Mouse (Mus musculus): ENCODE measurements around the gene Psmc3ip.

Gene Psmc3ip

DNA sequence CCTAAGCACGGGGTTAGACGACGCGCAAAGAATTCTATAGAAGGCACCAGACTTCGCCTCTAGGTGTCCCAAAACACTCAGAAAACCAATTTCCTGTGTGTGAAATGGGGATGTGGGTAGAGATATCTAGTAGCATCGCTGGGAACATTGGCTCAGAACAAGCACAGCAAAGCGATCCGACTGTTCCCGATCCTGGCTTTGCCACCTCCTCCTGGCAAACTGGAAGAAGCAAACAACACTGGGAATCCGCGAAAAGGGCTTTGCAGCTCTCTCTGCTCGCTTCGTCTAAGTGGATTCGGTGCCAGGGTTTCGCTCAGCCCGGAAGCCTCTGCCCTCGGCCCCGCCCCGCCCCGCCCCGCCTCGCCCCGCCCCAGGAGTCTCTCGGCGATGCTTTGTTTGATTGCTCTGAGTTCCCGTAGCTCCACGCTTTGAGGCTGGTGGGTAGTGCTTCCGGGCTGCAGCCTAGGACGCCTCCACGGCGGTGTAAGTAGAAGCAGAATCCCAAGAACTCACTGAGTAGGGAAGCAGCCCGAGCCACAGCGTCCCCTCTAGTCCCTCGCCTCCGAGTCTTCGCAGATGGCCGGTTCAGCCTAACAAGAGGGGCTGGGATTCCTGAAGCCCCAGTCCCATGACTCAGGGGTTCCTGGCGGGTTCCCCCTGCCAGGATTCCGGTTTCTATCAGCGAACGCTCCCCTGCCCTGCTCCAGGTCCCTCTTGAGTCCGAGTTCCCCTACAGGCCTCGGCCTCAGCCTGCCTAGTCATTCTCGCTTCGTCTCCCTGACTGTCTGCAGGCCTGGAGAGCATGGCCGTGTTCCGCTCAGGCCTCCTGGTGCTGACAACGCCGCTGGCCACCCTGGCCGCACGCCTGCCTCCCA lies 12.8 kb downstream of the Psmc3ip start, which contains the start of gene Coasy:
TSS of gene Coasy (plus strand) at position 358 of the 875 bp plus-strand sequence.
- CTCF ChIA-PET: no interaction called here

DNA sequence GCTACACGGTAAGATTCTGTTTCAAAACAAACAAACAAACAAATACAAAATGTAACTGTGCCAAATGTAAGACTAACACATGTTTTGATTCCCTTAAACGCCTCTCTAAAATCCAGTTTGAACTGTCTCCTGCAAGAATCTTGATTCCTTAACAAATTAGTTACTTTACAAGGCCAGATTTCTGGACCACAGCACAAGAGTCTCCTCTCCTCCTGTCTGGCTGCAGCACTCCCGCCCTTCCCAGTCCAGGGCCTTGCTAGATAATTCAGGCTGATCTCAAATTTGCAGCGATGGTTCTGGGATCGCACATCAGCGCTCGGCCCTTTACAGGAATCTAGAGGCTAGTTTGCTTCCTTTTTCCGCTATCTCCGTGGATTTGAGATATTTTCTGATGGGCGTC lies 13.6 kb downstream of the Psmc3ip start:
- CTCF ChIA-PET: interaction anchor here (1.0 kb wide), 1 partner anchor 11 kb away, joined by 3 read pairs; no protein-coding TSS in a partner anchor

DNA sequence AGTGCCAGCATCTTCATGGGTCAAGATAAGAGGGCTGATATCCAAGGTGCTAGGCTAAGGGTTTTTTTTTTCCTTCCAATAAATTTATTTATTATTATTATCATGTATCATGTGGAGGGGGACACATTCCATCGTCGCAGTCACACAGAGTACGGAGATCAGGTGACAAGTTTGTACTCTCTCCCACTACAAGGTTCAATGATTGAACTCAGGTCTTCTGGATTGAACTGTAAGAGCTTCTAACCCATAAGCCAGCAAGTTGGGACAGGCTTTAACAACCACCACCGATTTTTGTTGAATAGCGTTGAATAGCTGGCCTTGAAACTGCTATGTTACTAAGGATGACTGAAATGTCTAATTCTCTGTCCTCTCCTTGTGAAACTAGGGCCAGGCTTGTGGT lies 14.8 kb downstream of the Psmc3ip start:
- CTCF ChIA-PET: no interaction called here

DNA sequence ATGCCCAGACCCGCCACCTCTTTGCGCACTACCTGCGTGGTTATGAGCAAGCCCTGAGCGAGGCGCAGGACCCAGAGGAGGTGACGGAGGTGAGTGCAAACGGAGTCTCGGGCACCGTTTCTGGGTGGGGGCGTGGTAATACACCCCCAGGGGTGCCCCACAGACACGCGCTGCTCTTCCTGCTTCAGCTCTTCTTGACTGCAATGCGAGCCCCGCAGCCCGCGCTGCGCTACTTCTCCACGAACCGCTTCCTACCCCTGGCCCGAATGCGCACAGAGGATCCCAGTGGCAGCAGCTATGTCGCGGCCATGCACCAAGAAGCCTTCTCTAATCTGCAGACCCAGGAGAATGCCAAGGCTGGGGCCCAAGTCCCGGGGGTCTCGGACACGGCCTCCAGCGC lies 15.5 kb downstream of the Psmc3ip start:
- CTCF ChIA-PET: no interaction called here

DNA sequence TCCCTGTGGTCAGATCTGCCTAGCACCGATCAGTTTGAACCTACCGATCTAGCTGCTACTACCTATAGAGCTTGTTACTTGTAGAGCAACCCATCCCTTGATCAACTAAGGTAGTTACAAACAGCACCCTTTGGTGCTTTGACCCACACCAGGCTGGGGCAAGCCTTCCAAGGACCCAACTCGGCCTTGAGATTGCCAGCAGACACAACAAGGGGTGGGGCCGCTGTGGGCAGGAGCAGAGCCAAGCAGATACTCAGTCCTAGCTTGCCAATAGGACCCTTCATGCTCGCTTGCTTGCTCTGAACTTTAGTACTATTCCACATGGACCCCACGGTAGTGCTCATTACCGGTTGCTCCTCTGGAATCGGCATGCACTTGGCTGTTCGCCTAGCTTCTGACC lies 17.1 kb downstream of the Psmc3ip start, which contains the start of gene Hsd17b1:
TSS of gene Hsd17b1 (plus strand) at position 291 of the 400 bp plus-strand sequence.
- CTCF ChIA-PET: no interaction called here

DNA sequence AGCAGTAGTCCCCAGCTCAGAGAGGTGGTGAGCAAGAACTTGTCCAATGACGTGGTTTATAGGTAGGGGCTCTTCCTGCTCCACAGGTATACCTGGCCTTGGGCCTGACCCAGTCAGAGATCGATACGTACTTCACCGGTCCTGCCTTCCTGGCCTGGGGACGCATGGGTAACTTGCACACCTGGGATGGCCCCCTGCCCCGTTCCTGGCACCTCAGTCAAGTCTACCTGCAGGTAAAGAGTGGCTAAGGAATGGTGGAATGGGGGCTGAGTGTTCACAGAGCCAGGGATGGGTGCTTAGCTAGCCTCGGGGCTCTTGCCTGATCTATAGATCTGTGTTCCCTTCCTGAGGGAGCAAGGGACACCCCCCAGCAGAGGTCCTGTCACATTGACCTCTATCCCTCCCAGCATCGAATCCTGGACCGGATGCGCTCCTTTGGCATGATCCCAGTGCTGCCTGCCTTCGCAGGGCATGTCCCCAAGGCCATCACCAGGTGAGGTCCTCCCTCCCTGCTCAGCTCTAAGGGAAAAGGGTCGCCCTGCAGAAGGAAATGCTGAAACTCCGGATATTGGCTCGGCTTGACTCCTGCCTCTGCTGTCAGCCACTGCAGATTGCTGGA lies 23.3 kb downstream of the Psmc3ip start:
- CTCF ChIA-PET: interaction anchor here (0.7 kb wide), 1 partner anchor 166 kb away, joined by 4 read pairs; no protein-coding TSS in a partner anchor

DNA sequence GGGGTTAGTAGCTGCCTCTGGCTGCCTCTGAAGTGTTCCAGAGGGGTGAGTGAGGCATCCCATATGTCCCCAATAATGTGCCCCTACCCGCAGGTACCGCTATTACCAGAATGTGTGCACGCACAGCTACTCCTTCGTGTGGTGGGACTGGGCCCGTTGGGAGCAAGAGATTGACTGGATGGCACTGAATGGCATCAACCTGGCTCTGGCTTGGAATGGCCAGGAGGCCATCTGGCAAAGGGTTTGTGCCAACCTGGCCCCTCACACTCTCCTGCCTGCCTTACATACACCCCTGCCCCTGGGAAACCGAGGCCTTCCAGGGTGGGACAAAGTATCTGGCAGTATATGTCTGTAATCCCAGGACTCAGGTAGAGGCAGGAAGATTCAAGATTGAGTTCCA lies 24.2 kb downstream of the Psmc3ip start:
- CTCF ChIA-PET: interaction anchor here (0.6 to 0.8 kb wide), 2 partner anchors 10 to 72 kb away, joined by 3 read pairs; no protein-coding TSS in a partner anchor

DNA sequence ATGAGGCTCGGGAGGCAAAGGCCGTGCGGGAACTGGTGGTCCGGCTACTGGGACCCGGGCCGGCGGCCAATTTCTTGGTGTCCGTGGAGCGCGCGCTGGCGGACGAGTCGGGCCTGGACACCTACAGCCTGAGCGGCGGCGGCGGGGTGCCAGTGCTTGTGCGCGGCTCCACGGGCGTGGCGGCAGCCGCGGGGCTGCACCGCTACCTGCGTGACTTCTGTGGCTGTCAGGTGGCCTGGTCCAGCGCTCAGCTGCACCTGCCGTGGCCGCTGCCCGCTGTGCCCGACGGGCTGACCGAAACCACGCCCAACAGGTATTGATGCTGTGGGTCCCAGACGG lies 25.1 kb downstream of the Psmc3ip start:
- CTCF ChIA-PET: interaction anchor here (0.8 to 1.2 kb wide), 2 partner anchors 11 to 107 kb away, joined by 3 to 4 read pairs; no protein-coding TSS in a partner anchor

DNA sequence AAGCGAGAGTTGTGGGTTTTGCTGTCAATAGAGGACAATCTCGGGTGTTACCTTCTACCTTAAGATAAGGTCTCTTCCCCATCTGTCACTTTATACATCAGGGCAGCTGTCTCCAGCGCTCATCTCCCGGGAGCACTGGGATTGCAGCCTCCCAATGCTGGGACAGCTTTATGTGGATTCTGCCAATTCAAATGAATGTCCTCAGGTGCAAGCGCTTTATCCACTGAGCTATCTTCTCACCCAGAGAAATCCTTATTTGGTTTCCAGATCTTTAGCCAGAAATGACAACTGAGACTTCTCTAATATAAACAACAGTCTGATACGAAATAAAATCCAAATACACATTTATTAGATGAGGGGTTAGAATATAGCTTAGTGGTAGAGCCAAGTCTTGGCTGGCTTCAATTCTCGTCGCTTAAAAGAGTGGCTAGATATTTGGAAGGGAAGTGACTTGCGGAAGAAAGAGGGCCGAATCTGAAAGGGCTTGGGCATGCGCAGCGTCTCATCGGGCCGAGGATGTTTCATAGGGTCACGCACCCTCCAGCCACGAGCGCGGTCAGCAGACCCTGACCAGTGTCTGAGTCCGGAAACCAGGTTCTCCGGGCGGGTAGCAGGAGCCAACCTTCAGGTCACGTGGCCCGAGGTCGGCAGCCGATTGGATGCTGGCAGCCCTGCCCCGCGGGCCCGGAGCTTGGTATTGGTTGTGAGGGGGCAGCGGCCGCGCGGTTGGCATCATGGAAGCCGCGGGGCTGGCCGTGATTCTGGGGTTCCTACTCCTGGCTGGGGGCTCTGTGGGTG lies 25.6 kb downstream of the Psmc3ip start, which contains the start of gene Naglu:
TSS of gene Naglu (plus strand) at position 622 of the 798 bp plus-strand sequence.
- CTCF ChIA-PET: interaction anchor here (0.6 to 1.2 kb wide), 2 partner anchors 108 to 131 kb away, joined by 3 to 4 read pairs; no protein-coding TSS in a partner anchor

DNA sequence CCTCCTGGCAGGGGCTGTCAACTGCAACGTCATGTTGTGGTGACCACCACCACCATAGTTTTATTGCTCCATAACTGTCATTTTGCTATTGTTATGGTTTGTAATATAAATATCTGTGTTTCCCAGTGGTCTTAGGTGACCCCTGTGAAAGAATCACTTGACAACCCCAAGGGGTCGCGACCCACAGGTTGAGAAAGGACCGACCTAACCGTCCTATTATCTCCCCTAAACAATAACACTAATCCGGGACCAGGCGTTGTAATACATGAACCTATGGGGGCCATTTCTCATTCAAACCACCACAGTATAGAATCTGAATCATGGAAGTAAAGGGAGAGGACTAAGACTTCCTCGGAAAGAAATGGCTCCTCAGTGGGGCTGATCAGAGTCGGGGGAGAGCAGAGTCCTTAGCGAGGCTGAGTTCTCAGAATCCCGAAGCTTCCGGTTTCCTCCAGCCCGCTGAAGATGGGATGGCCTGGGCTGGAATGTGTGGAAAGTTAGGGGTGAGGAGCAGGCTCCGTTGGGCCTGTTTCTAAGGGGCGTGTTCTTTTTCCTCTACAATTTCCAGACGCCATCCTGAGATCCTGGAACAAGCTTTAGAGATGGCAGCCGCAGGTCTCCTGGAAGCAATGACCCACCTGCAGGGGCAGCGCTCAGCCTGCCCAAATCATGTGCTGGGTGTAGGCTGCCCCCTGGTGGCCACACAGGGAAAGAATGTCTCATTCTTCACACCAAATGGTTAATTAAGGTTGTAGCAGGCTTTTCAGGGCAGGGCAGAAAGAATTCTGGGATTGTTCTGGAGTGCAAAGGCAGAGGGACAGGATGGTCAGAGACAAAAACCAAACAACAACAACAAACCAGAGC lies 28.5 kb downstream of the Psmc3ip start:
- CTCF ChIA-PET: interaction anchor here (0.5 to 1.4 kb wide), 4 partner anchors 9 to 79 kb away, joined by 3 to 30 read pairs (median 5); no protein-coding TSS in a partner anchor

DNA sequence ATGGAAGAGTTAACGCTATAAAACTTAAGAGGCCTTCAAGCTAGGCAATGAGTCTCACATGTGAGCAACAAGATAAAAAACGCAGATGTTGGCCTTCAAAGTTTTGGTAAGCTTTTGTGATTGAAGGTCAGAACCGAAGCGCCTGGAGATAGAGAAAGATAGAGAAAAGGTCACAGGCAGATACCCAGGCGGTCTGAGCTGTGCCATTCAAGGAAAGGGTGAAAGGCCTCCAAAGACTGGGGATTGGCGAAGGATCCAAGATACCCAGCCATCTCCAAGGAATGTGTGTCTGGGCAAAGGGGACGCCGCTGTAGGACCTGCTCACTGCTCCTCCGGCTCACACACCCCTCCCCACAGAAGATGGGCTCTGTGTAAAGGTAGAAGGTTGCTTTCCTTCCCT lies 30.2 kb downstream of the Psmc3ip start:
- CTCF ChIA-PET: no interaction called here

DNA sequence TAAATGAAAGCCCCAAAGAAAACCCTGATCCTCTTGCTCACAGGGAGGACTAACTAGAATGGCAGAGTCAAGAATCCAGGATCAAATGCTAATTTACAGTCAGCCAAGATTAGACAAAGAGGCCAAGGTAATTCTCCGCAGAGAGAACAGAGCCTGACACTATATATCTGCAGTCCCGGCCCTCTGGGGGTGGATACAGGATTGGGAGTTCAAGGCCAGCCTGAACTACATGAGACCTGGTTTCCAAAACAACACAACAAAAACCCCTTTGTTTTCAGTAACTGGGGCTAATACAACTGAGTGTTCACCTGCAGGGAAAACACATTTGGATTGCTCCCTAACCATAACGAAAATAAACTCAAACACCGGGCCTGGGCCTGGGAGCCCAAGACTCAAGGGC lies 30.8 kb downstream of the Psmc3ip start:
- CTCF ChIA-PET: no interaction called here

DNA sequence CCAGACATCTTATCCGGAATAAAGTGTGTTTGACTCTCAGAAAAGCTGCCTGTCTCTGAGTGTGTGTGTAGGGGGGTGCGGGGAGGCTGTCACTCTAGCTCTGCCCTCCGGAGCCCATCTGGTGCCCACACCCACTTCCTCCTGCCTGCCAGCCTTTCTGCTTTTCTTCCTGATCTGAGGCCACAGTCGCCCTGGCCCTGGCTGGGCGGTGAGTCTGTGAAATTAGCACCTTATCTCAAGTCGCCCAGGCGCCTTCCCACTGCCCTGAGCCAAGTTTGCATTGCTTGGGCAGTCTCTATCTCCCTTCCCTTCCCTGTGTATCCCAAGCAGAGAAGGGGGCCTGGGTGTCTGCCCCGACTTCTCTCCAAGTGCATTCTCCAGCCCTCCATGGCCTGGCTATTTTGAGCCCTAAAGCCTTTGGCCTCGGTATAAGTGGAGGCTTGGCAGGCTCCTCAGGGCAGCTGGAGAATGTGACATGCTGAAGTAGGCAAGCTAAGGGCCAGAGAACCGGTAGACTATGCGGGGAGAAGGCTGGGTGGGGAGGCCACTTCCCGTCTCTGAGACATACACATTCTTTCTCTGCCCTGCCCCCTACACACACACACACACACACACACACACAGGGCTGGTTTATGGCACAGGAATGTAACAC lies 31.4 kb downstream of the Psmc3ip start:
- CTCF ChIA-PET: interaction anchor here (0.8 kb wide), 1 partner anchor 383 kb away, joined by 13 read pairs; no protein-coding TSS in a partner anchor

DNA sequence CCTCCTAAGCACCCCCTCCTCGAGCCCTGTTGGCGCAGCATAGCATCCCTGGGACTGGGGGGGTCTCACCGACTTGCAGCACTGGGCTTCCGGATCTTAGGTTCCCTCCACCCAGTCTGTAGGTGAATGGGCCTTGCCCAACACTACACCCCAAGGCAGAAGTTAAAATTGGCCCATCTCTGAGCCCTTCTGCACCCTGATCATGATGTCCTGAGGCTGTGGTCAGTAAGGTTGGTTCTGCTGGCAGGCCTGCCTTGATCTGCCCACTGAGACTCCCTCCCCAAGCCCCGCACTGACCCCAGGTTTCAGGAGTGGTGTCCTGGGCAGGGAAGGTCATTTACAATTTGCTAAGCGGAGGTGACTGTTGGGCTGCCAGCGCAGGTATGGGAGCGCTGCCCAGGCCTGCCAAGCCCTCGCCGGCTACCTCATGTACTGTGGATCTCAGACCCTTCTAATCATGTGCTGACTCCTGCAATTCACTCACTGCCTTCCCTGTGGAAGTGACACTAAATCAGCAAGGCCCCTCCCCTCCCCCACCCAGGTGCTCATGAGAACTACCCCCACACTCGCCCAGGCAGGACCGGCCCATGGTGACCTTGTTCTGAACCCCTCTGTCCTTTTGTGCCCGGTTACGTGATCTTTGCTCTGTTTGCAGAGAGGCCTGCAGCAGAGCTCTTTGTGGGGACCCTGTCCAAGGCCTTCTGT lies 32.1 kb downstream of the Psmc3ip start:
- CTCF ChIA-PET: interaction anchor here (0.8 kb wide), 1 partner anchor 382 kb away, joined by 13 read pairs; no protein-coding TSS in a partner anchor

DNA sequence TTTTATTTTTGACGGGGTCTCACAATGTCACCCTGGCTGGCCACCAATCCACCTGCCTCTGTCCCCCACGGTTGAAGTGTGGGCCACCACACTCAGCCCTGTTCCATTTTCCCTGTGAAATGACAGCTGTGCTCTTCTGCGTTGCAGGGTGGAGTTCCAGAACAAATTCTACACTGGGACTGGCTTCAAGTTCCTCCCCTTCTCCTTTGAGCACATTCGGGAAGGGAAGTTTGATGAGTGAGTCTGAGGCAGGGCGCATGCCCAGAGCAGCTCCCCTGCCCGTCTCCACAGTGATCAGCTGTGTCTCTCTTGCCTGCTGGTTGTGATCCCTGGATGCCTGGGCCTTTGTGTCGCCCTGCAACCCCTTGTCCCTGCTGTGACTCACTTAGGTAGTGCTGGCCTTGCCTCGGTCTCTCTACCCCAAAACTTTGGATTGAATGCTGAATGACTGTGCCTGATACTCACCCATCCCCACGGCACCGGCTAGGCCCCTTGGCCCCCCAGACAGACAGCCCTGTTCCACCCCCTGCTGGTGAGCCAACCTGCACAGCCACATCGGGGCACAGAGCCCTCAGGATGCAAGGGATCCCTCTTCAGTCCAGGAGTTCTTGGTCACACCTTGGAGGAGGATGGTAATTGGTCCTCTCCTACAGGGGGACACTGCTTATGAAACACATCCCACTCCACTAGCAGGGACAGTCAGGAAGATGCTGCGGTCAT lies 32.9 kb downstream of the Psmc3ip start:
- CTCF ChIA-PET: no interaction called here

DNA sequence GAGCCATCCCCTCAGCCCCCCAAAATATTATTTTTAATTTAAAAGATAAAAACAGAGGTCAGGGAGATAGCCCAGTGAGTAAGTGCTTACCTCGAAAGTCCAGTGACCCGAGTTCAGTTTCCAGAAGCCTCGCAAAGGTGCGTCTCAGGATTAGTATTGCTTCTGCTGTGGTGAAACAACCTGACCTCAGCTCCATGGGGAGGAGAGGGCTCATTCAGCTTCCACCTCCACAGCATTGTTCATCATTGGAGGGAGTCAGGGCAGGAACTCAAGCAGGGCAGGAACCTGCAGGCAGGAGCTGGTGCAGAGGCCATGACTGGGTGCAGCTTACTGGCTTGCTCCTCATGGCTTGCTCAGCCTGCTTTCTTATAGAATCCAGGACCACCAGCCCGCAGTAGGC lies 34.2 kb downstream of the Psmc3ip start:
- CTCF ChIA-PET: no interaction called here

DNA sequence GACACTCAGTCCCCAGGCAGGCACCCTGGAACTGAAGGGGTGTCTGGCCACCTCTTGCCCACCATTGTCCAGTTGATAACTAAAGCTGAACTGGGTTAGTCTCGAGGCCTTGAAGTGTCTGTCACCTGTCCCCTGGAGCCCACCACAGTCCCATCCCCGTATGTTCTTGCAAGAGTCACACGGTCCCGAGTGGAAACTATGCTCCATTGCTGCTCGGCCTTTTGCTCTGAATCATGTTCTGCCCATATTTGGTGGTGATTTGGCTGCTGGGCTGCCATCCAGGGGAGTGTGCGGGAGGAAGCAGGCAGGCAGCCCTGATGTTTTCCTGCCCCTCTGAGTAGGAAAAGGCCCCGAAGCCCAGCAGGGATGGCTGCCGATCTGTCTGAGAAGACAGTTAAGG lies 35.1 kb downstream of the Psmc3ip start:
- CTCF ChIA-PET: interaction anchor here (0.6 to 0.7 kb wide), 2 partner anchors 38 to 77 kb away, joined by 3 read pairs; no protein-coding TSS in a partner anchor

DNA sequence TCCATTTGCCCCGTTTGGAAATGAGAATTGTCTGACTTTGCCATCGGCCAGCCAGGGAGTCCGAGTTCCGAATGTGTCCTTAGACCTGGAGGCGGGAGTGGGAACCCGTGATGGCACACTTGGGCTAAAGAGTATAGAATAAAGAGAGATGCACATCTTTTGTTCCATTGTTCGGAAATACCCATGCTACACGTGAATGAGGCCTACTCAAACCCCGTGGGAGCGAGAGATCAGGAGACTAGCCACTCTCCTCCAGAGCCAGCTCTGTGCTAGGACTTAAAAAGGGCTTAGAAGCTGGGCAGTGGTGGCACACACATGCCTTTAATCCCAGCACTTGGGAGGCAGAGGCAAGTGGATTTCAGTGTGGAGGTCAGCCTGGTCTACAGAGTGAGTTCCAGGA lies 35.8 kb downstream of the Psmc3ip start:
- CTCF ChIA-PET: interaction anchor here (1.2 kb wide), 1 partner anchor 76 kb away, joined by 3 read pairs; no protein-coding TSS in a partner anchor

DNA sequence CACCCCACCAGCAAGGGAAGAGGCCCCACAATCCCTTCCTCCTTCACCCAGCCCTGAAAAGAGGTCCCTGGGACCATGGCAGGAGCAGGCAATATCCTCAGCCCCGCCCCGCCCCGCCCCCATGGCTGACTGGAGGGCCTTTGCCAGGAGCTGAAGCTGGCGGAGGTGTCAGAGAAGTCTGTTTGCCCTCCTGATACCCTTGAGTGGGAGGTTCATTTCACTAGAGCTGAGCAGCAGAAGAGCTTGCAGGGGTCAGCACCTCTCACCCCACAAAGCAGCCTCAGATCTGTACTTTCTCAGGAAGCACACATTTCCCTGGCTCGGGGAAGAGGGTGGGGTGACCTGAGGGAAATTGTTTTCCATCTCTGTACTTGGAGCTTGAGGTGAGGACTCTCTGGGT lies 36.5 kb downstream of the Psmc3ip start:
- CTCF ChIA-PET: interaction anchor here (0.6 to 1.4 kb wide), 4 partner anchors 8 to 123 kb away, joined by 3 to 4 read pairs (median 3); no protein-coding TSS in a partner anchor
